Mouse (Mus musculus) bone marrow, adult 2 months (tissue): ENCODE data around the gene Slc22a6. TPM values are rescaled to one million over a fixed set of nuclear protein-coding genes. Genes with fewer than 3 reads are reported as not detected.

Experiments used
- H3K27ac ChIP-seq: fragments of 200-500 bp; 2 replicates; pipeline ENCODE4 v1.5.1; 2012; ENCODE audit warnings: low read depth, mild to moderate bottlenecking, control low read depth, inconsistent platforms, low read length; ENCODE audit not compliant: control insufficient read depth, poor library complexity, insufficient read depth
- H3K4me1 ChIP-seq: fragments of 200-500 bp; 2 replicates; pipeline ENCODE4 v1.6.1; 2011; ENCODE audit warnings: low read length; ENCODE audit not compliant: control insufficient read depth, insufficient read depth
- H3K4me3 ChIP-seq: fragments of 200-500 bp; replicated peaks from 2 replicates; pipeline ENCODE3; 2011; ENCODE audit warnings: mild to moderate bottlenecking, low read depth, low read length, control low read depth; ENCODE audit not compliant: control insufficient read depth
- CTCF ChIP-seq: fragments of 200-500 bp; IDR thresholded peaks from 2 replicates; pipeline ENCODE4 v1.5.1; 2011; ENCODE audit warnings: low read length, control low read depth; ENCODE audit not compliant: control insufficient read depth, insufficient read depth
- POLR2A ChIP-seq: fragments of 200-500 bp; IDR thresholded peaks from 2 replicates; pipeline ENCODE4 v1.6.1; 2011; ENCODE audit warnings: low read depth, mild to moderate bottlenecking, control low read depth, low read length, borderline replicate concordance; ENCODE audit not compliant: control insufficient read depth
- WGBS: fragments of 180-500 bp; shearing (Covaris S2); methylation state at CpG from one replicate; pipeline ENCODE4 v1.1.7; 2018; 5-methylcytosine and 5-hydroxymethylcytosine counted together
- polyA plus RNA-seq: library from polyadenylated mRNA; stranded (reverse); fragments of >200 nt; gene quantifications from 2 replicates; pipeline ENCODE4 v1.2.4, GENCODE M21; 2011; ENCODE audit warnings: low replicate concordance; ENCODE audit not compliant: missing spikeins, insufficient read depth, insufficient read length

Slc22a6 gene
- polyA plus RNA-seq, 1 experiment, result 0.75 TPM

GRCm38 (mm10) chr19:8597269-8597668 lies 20.6 kb upstream of the Slc22a6 start:
- H3K4me1 ChIP-seq, result peaks cover 6% of the 10 kb centered on the region
- no peak overlapping the region for H3K27ac ChIP-seq
- 77% methylated on average over 4 of the region's 4 CpGs for WGBS
- H3K4me3 ChIP-seq, result no peak overlapping the region
- TF ChIP-seq CTCF (no peak), POLR2A (no peak)

DNA sequence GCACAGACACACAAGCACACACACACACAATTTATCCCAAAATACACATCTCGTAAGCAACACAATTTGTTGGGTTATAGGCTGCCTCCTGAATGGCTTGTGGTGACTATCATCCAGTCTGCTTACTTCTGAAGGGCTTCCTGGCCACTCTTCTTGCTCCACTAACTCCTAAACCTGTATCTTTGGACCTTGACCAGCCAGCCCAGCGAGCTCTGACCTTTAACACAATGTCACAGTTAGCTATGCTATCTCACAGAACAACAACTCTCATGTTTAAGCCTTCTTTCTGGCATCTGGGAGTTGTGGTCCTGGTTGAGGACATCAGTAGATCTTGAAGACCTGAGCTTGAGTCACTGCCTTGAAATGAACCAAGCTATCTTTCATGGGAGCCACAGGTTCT lies 18.6 kb upstream of the Slc22a6 start:
- no peak for TF ChIP-seq POLR2A
- TF ChIP-seq CTCF, result no peak
- Histone ChIP-seq H3K4me3 (no peak overlapping the region), H3K4me1 (no peaks in the 10 kb centered on the region; the same call in 1 of the 2 replicates), H3K27ac (no peak overlapping the region)
- 74% methylated on average over 2 of the region's 2 CpGs for WGBS

GRCm38 (mm10) chr19:8601922-8602321 lies 15.9 kb upstream of the Slc22a6 start:
- Histone ChIP-seq H3K4me1 (no peaks in the 10 kb centered on the region; the same call in 1 of the 2 replicates), H3K27ac (no peak overlapping the region), H3K4me3 (no peak overlapping the region)
- TF ChIP-seq CTCF (no peak), POLR2A (no peak)

- no peaks in the 10 kb centered on the region; the same call in 1 of the 2 replicates for H3K4me1 ChIP-seq
- 50% methylated on average over 3 of the region's 3 CpGs for WGBS
- no peak for TF ChIP-seq CTCF
- TF ChIP-seq POLR2A, result no peak
- no peak overlapping the region for H3K4me3 ChIP-seq
- no peak overlapping the region for H3K27ac ChIP-seq
Measured at GRCm38 (mm10) chr19:8602914-8603313, 14.9 kb upstream of the Slc22a6 start.

DNA sequence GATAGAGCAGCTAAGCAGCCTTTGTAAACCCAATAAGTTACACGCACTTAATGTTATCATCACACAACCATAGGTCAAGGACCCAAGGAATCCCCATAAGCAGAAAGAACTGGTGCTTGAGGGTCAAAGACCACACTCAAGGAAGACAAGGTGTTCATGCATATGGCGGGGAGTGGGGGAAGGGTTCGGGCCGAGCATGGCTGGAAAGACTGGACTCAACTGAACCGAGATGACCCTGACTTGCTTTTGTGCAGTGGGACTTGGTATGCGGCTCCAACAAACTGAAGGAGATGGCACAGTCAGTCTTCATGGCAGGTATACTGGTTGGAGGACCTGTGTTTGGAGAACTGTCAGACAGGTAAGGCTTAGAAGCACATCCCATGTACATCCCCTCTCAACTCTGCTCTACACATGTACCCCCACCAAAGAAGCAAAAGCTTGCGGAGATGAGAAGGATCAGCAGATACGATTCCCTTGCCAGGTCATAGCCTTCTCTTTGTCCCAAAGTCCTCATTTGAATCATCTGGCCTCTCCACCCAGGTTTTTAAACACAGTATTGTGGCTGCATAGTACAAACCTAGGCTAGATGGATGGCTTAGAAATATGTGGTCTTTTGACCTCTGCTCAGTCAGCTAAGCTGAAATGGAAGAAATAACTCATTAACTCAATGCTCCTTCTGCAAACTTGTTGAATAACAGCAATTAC lies 13.2 kb upstream of the Slc22a6 start:
- TF ChIP-seq POLR2A (no peak), CTCF (no peak)
- WGBS, result 88% methylated on average over 8 of the region's 8 CpGs
- Histone ChIP-seq H3K27ac (no peak overlapping the region), H3K4me1 (no peaks in the 10 kb centered on the region; the same call in 1 of the 2 replicates), H3K4me3 (no peak overlapping the region)

- TF ChIP-seq POLR2A (no peak), CTCF (no peak)
- no peak overlapping the region for H3K4me3 ChIP-seq
- 63% methylated on average over 3 of the region's 3 CpGs for WGBS
- no peak overlapping the region for H3K27ac ChIP-seq
- no peaks in the 10 kb centered on the region; the same call in 1 of the 2 replicates for H3K4me1 ChIP-seq
Measured at GRCm38 (mm10) chr19:8605241-8605558, 12.6 kb upstream of the Slc22a6 start.

DNA sequence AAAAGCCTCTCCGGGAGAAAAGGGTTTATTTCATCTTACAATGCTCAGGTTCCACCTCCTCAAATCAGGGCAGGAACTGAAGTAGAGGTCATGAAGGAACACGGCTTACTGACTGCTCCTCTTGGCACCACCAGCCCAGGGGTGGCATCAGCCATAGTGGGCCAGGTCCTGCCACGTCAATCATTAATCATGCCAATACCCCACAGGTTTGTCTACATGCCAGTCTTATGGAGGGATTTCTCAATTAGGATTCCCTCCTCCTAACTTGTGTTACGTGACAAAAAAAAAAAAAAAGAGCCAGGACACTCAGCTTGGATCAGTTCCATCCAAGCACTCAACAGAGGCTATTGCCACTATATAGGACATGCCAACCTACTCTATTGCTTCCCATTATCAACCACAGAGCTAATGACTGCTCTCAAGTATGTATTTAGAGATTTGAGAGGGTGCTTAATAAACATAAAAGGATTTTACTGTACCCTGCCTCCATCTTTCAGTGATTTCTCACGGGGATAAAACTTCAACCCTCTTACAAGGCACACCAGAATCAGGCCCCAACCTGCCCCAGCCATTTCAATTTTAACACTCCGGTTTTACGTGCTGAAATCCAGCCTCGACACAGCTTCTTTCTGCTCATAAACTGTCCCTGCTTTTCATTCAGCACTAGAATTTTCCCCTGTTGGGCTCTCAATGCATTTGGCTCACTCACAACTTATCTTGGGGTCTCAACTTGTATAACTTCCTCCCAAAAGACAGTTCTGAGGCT lies 6.3 kb upstream of the Slc22a6 start:
- no peak for TF ChIP-seq CTCF
- no peak for TF ChIP-seq POLR2A
- no peaks in the 10 kb centered on the region for H3K4me1 ChIP-seq
- H3K27ac ChIP-seq, result no peak overlapping the region
- H3K4me3 ChIP-seq, result no peak overlapping the region
- 79% methylated on average over 8 of the region's 8 CpGs for WGBS

DNA sequence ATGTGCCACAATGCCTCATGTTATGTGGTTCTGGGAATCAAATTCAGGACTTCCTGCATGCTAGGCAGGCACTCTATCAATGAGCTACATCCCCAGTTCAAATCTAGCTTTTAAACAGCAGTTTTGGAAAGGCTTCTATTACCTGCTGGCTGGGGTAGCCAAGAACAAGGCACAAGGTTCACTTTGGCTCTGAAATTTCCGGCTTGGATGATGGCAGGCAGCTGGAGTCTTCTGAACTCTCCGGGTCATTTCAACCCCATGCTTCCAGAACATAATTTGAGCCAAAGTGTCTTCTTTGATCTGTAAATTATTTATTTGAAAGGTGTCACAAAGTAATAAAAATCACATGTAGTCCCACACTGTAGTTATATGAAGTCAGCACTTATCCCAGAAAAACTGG lies 4.7 kb upstream of the Slc22a6 start:
- Histone ChIP-seq H3K27ac (no peak overlapping the region), H3K4me3 (no peak overlapping the region), H3K4me1 (no peaks in the 10 kb centered on the region)
- 84% methylated on average over 2 of the region's 2 CpGs for WGBS
- TF ChIP-seq POLR2A, result no peak
- TF ChIP-seq CTCF, result no peak
